Mouse (Mus musculus): ENCODE data around the gene Xpc.

GRCm38 (mm10) chr6:91558565-91558964, 42.9 kb upstream of the Xpc start:
- TF ChIP-seq ZC3H11A (IDR thresholded peaks at IDR 0.05; ENCODE audit: borderline replicate concordance, low read depth, low read length) (no peak), ZNF384 (IDR thresholded peaks at IDR 0.05; ENCODE audit: low read depth, low read length) (no peak), CHD2 (IDR thresholded peaks at IDR 0.05; ENCODE audit: low read depth, low read length) (no peak), HCFC1 (IDR thresholded peaks at IDR 0.05; ENCODE audit: borderline replicate concordance, insufficient read depth, low read length) (no peak), MAFK (IDR thresholded peaks at IDR 0.05; ENCODE audit: insufficient read depth, low read depth, low read length) (no peak)
